Mouse (Mus musculus): ENCODE measurements at regions not wholly inside any gene's neighbourhood (a gene's known extent, or its start where the extent isn't known, plus 50 kb on each side); places are given as distances from the start of the nearest gene placed in this dataset.
A peak's percentile ranks its signal among the peaks of the same experiment; 100 is the strongest.

DNA sequence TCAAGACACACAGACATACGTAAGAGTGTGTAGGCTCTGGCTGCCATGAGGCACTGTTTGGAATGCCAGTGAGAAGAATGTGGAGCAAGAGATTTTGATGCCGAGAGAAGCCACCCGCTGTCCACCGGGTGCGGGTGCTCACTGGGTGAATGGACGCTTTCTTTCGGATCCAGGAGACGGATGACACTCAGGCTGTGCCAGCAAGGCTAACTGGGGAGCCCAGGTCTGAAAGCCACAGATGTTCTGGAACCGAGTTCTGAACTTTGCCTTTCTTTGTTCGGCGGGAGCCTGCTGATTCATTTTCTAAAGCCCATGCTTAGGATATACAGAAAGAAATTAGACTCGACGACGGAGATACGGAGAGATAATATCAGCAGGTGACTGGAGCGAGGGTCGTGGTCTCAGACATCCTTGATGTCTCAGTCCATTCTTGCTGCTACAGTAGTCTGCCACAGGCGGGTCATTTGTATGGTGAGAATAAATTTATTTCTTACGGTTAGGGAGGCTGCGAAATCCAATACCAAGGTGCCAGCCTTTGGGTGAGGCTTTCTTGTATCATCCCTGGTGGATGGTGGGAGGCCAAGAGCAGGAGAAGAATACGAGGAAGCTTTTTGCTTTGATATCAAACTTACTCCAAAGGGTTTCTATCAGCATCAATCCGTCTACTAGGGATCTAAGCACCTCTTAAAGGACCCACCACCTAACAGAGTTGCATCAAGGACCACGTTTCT lies 80.4 kb upstream of the Cpm start:
- Histone ChIP-seq H3K9me3 (replicated peaks) (no peaks in the 10 kb centered on the region; the same call in 1 of the 2 replicates), H3K27me3 (ENCODE audit: low read depth, poor library complexity, severe bottlenecking) (no peaks in the 10 kb centered on the region), H3K36me3 (no peaks in the 10 kb centered on the region), H3K4me3 (no peak overlapping the region), H3K27ac (peak overlapping the region; percentile 8; the same call in 1 of the 2 replicates), H3K4me1 (peaks cover 43% of the 10 kb centered on the region)
- 92% methylated on average over 23 of the region's 23 CpGs for WGBS
- DNase-seq (ENCODE audit: low spot score), result no peak

DNA sequence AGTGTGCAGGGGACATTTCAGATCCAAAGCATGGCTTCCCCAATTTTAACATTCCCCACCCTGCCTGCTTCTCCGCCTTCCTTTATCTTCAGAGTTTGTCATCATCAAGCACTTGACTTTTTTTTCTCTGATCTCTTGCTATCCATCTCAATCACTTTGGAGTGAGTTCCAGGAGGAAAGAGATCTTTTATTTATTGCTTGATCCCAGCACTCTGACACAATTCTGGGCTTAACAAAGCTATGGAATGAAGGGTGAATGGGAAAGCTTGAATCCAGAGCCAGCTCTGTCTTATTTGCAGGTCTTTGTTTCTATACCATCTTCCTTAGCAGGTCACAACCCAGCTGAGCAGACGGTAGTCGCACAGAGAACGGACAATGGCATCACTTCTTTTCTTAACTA lies 81.0 kb upstream of the Cpm start:
- 96% methylated on average over 4 of the region's 4 CpGs for WGBS
- Histone ChIP-seq H3K9me3 (replicated peaks) (no peaks in the 10 kb centered on the region; the same call in 1 of the 2 replicates), H3K36me3 (no peaks in the 10 kb centered on the region), H3K4me1 (peaks cover 43% of the 10 kb centered on the region), H3K27ac (peak overlapping the region; percentile 54; the same call in 1 of the 2 replicates), H3K4me3 (no peak overlapping the region), H3K27me3 (ENCODE audit: low read depth, poor library complexity, severe bottlenecking) (no peaks in the 10 kb centered on the region)
- DNase-seq (ENCODE audit: low spot score), result no peak

DNA sequence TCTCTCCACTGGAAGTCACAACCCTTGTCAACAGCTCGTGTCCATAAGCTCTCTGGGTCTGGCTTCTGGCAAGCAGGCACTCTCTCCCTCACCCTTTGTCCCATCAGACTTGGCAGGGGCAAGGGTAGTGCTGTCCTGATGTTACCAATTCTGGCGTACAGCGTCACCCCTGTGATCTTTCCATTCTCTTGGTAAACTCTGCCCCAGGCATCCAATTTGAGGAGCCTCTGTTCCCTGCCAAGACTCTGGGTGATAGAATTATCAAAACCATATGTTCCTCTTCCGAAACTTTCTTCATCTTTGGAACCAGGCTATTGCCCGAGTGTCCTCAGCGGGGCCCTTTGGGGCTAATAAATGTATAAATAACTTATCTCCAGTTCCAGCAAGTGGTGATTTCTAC lies 82.0 kb upstream of the Cpm start:
- 38% methylated on average over 6 of the region's 6 CpGs for WGBS
- no peaks in the 10 kb centered on the region for H3K27me3 ChIP-seq (ENCODE audit: low read depth, poor library complexity, severe bottlenecking)
- peak; percentile 39 for DNase-seq (ENCODE audit: low spot score)
- H3K36me3 ChIP-seq, result no peaks in the 10 kb centered on the region
- peaks cover 42% of the 10 kb centered on the region for H3K4me1 ChIP-seq
- H3K27ac ChIP-seq, result peak overlapping the region; percentile 54
- no peak overlapping the region for H3K4me3 ChIP-seq
- no peaks in the 10 kb centered on the region; the same call in 1 of the 2 replicates for H3K9me3 ChIP-seq (replicated peaks)

DNA sequence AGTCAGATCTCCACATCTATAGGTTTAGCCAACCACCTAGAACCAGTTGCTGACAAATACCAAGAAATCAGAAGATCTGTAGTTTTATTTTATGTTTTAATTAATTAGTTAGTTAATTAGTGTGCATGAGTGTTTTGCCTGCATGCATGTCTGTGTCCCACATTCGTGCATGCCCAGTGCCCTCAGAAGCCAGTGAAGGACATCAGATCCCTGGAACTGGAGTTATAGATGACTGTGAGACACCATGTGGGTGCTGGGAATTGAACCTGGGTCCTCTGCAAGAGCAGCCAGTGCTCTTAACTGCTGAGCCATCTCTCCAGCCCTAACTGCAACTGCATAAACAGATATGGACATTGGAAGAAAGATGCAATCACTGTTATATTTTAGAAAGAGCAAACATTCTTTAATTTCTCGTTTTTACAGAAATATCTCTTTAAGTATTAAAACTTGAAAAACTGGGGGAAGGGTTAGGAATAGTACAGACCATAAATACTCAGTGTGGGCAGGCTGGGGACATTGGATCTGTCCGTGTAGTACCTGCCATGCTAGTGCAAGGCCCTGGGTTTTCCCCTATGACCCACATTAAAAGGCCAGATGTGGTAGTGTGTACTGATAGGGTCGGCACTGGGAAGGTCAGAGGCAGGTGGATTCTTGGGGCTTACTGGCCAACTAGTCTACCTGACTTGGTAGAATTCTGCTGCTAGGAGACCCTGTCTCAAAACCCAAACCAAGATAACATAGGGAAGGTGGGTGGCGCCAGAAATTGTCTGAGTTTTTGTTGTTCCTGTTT lies 83.3 kb upstream of the Cpm start:
- Histone ChIP-seq H3K36me3 (no peaks in the 10 kb centered on the region), H3K27me3 (ENCODE audit: low read depth, poor library complexity, severe bottlenecking) (no peaks in the 10 kb centered on the region), H3K9me3 (replicated peaks) (no peaks in the 10 kb centered on the region; the same call in 1 of the 2 replicates), H3K4me3 (no peak overlapping the region), H3K27ac (no peak overlapping the region), H3K4me1 (peaks cover 32% of the 10 kb centered on the region)
- WGBS, result 88% methylated on average over 5 of the region's 5 CpGs
- no peak for DNase-seq (ENCODE audit: low spot score)

DNA sequence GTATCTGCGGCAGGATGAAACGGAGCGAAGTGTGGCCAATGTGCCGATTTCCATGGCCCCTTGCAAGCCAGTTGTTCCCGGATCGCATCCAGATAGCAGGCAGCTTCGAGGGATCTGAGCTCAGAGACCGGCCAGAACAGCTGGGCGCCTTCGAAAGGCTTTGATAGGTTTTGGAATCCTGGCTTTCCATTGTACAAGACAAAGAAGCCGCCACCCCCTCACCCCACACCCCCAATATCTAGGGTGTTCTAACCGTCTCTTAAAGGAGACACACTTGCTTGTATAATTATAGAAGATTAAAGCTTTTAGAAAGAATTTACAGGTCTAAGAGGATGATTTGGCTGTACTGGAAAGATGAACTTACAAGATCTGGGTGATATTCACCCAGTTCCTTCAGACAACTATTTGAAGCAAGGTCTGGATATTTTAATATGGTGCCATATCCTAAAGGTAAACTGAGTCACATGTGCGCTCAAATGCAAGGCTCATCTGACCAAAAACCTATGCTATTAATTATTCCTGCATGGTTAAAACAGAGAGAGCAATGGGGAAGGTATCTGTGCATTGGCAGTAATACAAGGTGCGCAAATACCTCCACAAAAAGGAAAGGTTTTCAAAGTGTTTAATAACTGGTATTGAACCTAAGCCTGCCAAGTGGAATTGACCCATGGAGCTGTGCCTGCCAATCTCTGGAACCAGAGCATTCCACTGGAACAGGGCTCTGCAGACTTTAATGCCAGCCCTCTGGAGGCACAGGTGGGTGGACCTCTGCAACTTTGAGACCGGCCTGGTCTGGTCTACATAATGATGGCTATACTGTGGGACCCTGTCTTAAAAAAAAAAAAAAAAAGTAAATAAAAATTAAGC lies 84.4 kb upstream of the Cpm start:
- no peaks in the 10 kb centered on the region for H3K27me3 ChIP-seq (ENCODE audit: low read depth, poor library complexity, severe bottlenecking)
- H3K4me1 ChIP-seq, result peaks cover 32% of the 10 kb centered on the region
- no peaks in the 10 kb centered on the region for H3K9me3 ChIP-seq (replicated peaks)
- no peaks in the 10 kb centered on the region for H3K36me3 ChIP-seq
- WGBS, result 61% methylated on average over 15 of the region's 15 CpGs
- no peak overlapping the region for H3K4me3 ChIP-seq
- H3K27ac ChIP-seq, result peak overlapping the region; percentile 46; the same call in 1 of the 2 replicates
- peak; percentile 55 for DNase-seq (ENCODE audit: low spot score)

DNA sequence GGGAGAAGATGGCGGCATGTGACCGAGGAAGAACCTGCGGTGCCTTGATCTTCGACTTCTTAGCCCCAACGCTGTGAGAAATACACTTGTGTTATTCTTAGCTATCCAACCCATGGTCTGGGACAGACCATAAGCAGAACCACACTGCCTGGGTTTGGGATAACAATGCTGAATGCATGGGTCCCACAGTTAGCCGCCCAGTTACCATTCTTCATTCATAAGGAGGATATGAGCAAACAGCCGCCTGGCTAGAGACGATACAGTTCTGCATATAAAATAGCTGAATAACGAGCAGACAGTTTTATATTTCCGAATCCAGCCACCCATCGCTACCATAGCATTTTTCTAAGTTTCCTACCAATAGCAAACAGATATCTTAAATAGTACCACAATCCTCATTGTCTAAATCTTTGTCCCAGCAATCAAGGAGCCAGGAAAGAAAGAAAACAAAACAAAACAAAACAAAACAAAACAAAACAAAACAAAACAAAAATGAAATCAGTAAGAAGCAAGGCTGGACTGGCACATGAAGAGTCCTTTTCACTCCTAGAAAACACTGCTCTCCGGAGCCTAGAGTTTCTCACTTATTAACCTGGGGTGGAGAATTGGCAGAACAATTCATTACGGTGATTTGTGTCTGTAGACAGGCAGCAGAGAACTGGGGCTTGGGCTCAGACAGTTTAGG lies 85.2 kb upstream of the Cpm start:
- Histone ChIP-seq H3K36me3 (no peaks in the 10 kb centered on the region), H3K4me1 (peaks cover 32% of the 10 kb centered on the region), H3K27me3 (ENCODE audit: low read depth, poor library complexity, severe bottlenecking) (no peaks in the 10 kb centered on the region), H3K9me3 (replicated peaks) (no peaks in the 10 kb centered on the region), H3K27ac (peak overlapping the region; percentile 46; the same call in 1 of the 2 replicates), H3K4me3 (no peak overlapping the region)
- 85% methylated on average over 13 of the region's 13 CpGs for WGBS
- no peak for DNase-seq (ENCODE audit: low spot score)

DNA sequence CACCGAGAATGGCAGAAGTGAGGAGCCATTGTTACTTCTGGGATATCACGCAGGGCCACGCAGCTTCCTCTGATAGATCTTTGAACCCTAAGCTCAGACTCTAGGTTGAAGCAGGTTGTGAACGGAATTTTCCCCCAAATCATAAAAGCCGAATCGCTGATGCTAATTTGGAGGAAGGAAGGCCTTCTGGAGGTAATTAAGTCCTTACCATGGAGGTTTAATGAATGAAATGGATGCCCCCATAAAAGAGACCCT lies 85.7 kb upstream of the Cpm start:
- 71% methylated on average over 6 of the region's 6 CpGs for WGBS
- Histone ChIP-seq H3K27me3 (ENCODE audit: low read depth, poor library complexity, severe bottlenecking) (no peaks in the 10 kb centered on the region), H3K4me3 (no peak overlapping the region), H3K27ac (no peak overlapping the region), H3K36me3 (no peaks in the 10 kb centered on the region), H3K9me3 (replicated peaks) (no peaks in the 10 kb centered on the region), H3K4me1 (peaks cover 32% of the 10 kb centered on the region)
- DNase-seq (ENCODE audit: low spot score), result no peak

DNA sequence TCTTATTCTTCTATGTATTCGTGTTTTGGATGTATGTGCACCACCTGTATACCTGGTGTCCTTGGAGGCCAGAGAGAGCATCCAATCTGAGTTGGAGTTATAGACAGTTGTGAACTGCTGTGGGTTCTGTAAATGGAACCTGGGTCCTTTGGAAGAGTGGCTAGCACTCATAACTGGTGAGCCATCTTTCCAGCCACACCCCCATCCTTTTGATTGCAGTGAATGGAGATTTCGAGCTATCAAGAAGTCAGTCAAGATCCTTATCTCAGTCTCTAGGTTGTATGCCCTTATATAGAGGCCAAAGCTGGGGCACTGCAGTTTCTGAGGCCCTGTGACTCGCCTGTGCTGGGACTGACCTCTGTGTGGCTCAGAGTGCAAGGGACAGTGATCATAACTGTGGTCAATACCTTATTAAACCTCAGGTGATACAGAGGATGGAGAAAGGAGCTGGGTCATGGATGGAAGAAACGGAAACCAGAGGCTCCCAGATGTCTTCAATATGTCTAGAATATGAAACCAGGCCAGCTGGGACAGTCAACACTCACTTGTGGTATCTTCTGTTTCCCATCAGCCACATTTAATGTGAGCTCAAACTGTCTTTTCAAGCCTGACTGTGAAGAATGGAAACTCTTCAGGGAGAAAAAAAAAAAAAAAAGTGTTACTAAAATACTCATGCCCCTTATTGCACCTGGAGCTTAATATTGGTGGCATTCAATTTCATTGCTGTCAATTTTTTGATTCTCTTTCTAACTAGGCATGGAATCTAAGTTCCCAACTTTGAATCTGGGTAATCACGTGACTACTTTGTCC lies 86.2 kb upstream of the Cpm start:
- Histone ChIP-seq H3K9me3 (replicated peaks) (no peaks in the 10 kb centered on the region), H3K4me1 (peaks cover 32% of the 10 kb centered on the region), H3K27me3 (ENCODE audit: low read depth, poor library complexity, severe bottlenecking) (no peaks in the 10 kb centered on the region), H3K27ac (no peak overlapping the region), H3K36me3 (no peaks in the 10 kb centered on the region), H3K4me3 (no peak overlapping the region)
- 83% methylated on average over 5 of the region's 5 CpGs for WGBS
- DNase-seq (ENCODE audit: low spot score), result no peak

DNA sequence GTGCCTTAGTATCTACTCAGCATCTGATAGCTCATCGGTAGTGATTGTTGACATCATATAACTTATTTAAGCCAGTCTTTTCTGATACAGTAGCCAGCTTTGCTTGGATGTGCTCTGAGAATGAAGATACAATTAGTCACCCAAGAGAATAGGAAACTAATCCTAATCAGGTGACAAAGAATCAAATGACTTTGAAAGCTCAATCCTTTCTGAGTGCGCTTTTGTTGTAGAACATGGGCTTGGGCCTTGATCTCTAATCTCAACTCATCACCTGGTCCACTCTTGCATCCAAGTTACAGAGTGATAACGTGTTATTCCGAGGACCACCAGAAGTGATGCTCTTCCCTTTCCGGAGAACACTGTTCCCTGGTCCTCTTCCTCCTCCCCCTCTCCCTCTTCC lies 86.9 kb upstream of the Cpm start:
- Histone ChIP-seq H3K36me3 (no peaks in the 10 kb centered on the region), H3K27me3 (ENCODE audit: low read depth, poor library complexity, severe bottlenecking) (no peaks in the 10 kb centered on the region)
- WGBS, result 83% methylated on average over 5 of the region's 5 CpGs

DNA sequence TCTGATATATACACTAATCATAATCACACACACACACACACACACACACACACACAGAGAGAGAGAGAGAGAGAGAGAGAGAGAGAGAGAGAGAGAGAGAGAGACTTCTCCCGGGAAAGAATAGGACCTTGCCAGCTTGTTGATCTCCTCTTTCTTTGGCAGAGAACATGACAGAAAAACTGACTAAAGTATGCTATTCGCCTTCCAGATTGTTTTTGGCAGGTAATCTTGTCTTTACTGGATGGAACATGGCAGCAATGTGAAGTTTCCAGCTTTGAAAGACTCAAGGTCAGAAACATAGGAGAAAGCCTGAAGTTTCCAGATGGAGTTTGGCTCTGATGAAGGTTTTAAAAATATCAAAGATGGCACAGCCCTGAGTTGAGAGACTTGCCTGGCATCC lies 87.8 kb upstream of the Cpm start:
- 83% methylated on average over 2 of the region's 2 CpGs for WGBS
- Histone ChIP-seq H3K4me1 (peaks cover 21% of the 10 kb centered on the region), H3K27me3 (ENCODE audit: low read depth, poor library complexity, severe bottlenecking) (no peaks in the 10 kb centered on the region), H3K36me3 (no peaks in the 10 kb centered on the region), H3K9me3 (replicated peaks) (no peaks in the 10 kb centered on the region), H3K4me3 (no peak overlapping the region), H3K27ac (no peak overlapping the region)
- DNase-seq (ENCODE audit: low spot score), result no peak

More for the DNA sequence above, 86.9 kb upstream of the Cpm start:
- no peak for DNase-seq (ENCODE audit: low spot score)
- Histone ChIP-seq H3K4me1 (peaks cover 25% of the 10 kb centered on the region), H3K27ac (no peak overlapping the region), H3K4me3 (no peak overlapping the region), H3K9me3 (replicated peaks) (no peaks in the 10 kb centered on the region)

DNA sequence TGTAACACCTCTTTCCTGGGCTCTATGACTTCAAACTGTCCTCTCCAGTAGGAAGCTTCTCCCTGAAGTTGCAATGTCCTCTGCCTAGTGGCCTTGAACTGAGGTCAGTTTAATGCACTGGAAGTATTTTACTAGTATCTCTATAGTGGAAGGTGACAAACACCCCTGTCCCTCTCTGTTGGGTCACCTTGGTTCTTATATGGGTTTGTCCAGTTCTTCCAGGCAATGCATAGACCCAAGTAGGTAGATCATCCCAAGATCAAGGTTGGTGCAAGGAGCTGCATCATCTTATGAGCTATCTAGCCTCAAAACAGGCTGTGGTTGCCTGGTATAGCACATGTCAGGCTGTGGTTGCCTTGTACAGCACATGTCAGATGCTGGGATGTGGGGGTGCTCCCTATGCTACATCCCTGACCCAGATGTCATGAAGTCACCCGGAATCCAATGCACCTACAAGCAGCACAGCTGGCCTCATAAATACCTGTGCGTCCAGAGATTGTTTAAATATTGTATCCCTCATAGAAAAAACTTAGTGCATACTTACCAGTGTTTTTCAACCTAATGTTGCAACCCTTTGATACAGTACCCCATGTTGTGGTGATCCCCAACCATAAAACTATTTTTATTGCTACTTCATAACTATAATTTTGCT lies 88.4 kb upstream of the Cpm start:
- 93% methylated on average over 2 of the region's 2 CpGs for WGBS

More for the DNA sequence above, 88.4 kb upstream of the Cpm start:
- H3K4me3 ChIP-seq, result no peak overlapping the region
- no peaks in the 10 kb centered on the region for H3K9me3 ChIP-seq (replicated peaks)
- peaks cover 23% of the 10 kb centered on the region for H3K4me1 ChIP-seq
- no peak for DNase-seq (ENCODE audit: low spot score)
- no peaks in the 10 kb centered on the region for H3K36me3 ChIP-seq
- no peak overlapping the region for H3K27ac ChIP-seq
- no peaks in the 10 kb centered on the region for H3K27me3 ChIP-seq (ENCODE audit: low read depth, poor library complexity, severe bottlenecking)
